16 mouse cellular contexts compared by ENCODE assay signal in genomic region chr5:35972739-35973138, GRCm38 (mm10).
DNase-seq lines count a peak whose midpoint lies in the region; ATAC-seq and TF ChIP-seq lines count a peak whose summit lies in the region.
"Had no signal": no experiment of that assay in that cellular context is flagged by ENCODE, and none has a peak within 500 bp of the region (broad histone marks: within the 10 kb centered on the region; RNA-seq: fewer than 3 reads in every experiment).

No protein-coding gene starts in this region.

- ATAC-seq in heart, embryonic 12.5 days (ENCODE audit: insufficient number of reproducible peaks, low FRiP score) = no peak
- ATAC-seq in kidney, postnatal 0 days (replicated peaks; ENCODE audit: low FRiP score, low read depth) = peak; percentile 49
- no peak for ATAC-seq in hindbrain, embryonic 14.5 days (ENCODE audit: low FRiP score)
- ATAC-seq: activated CD4-positive, CD25-positive, alpha-beta regulatory T cell, adult 4 months; forebrain, embryonic 13.5 days had no signal

- 0 out of 2 replicates have a peak overlapping the region, but pooled peaks have one; percentile 8 for H3K27ac ChIP-seq in heart, embryonic 12.5 days (ENCODE audit: poor library complexity, severe bottlenecking)
- H3K27ac ChIP-seq in kidney, postnatal 0 days = no peak overlapping the region
- no peak overlapping the region for H3K27ac ChIP-seq in hindbrain, embryonic 14.5 days
- H3K27ac ChIP-seq: forebrain, embryonic 13.5 days; hindbrain, embryonic 15.5 days; liver, embryonic 13.5 days had no signal

- peaks cover 38% of the 10 kb centered on the region for H3K4me1 ChIP-seq in heart, embryonic 12.5 days (replicated peaks)
- H3K4me1 ChIP-seq in kidney, postnatal 0 days (replicated peaks; ENCODE audit: insufficient read depth, low read length) = peaks cover 17% of the 10 kb centered on the region
- 0 out of 2 replicates have a peak, but pooled peaks cover 7% of the 10 kb centered on the region for H3K4me1 ChIP-seq in hindbrain, embryonic 14.5 days (replicated peaks; ENCODE audit: control insufficient read depth, insufficient read depth, low read length)

- no peak for TF ChIP-seq CTCF in kidney, postnatal 0 days (IDR thresholded peaks at IDR 0.05; ENCODE audit: low read depth)

- no peaks in the 10 kb centered on the region for H3K9me3 ChIP-seq in heart, embryonic 12.5 days (replicated peaks)
- H3K9me3 ChIP-seq in kidney, postnatal 0 days (replicated peaks; ENCODE audit: low read length) = no peaks in the 10 kb centered on the region
- no peaks in the 10 kb centered on the region for H3K9me3 ChIP-seq in hindbrain, embryonic 14.5 days (ENCODE audit: control insufficient read depth, low read length)
- H3K9me3 ChIP-seq: forebrain, embryonic 13.5 days; hindbrain, embryonic 15.5 days; liver, embryonic 13.5 days had no signal

- no peak for DNase-seq in heart, adult 9 months (ENCODE audit: low spot score in 2 of 2)
- peak; percentile 64 for DNase-seq in kidney, postnatal 0 days (ENCODE audit: low spot score)
- no peak for DNase-seq in kidney, adult 8-10 months
- peak; percentile 22 for DNase-seq in embryo, embryonic 11 days
- peak; percentile 51 for DNase-seq in lung, postnatal 36 days
- no peak for DNase-seq in urinary bladder, postnatal 4 days (ENCODE audit: low spot score in 2 of 2)
- no peak for DNase-seq in hindbrain, embryonic 14.5 days (ENCODE audit: low spot score)
- DNase-seq: cerebellum, adult 11-12 months; gastrocnemius, postnatal 10 days; liver, embryonic 13.5 days; right cerebral cortex, postnatal 25 days; thymus, postnatal 25 days had no signal

- H3K4me2 ChIP-seq in heart, embryonic 12.5 days = no peak overlapping the region
- no peak overlapping the region for H3K4me2 ChIP-seq in kidney, postnatal 0 days (ENCODE audit: low read length)
- no peak overlapping the region for H3K4me2 ChIP-seq in hindbrain, embryonic 14.5 days (replicated peaks)
- H3K4me2 ChIP-seq: forebrain, embryonic 13.5 days; hindbrain, embryonic 15.5 days; liver, embryonic 13.5 days had no signal

- H3K36me3 ChIP-seq in heart, embryonic 12.5 days = peaks cover 60% of the 10 kb centered on the region
- H3K36me3 ChIP-seq in kidney, postnatal 0 days (ENCODE audit: insufficient read depth, low read length) = peaks cover 39% of the 10 kb centered on the region
- peaks cover 78% of the 10 kb centered on the region for H3K36me3 ChIP-seq in hindbrain, embryonic 14.5 days (replicated peaks; ENCODE audit: control insufficient read depth, insufficient read depth)
- H3K36me3 ChIP-seq: liver, embryonic 13.5 days had no signal

- no peak overlapping the region for H3K4me3 ChIP-seq in heart, embryonic 12.5 days
- no peak overlapping the region for H3K4me3 ChIP-seq in kidney, postnatal 0 days (replicated peaks; ENCODE audit: low read depth, low read length)
- no peak overlapping the region for H3K4me3 ChIP-seq in hindbrain, embryonic 14.5 days (replicated peaks; ENCODE audit: low read length)
- H3K4me3 ChIP-seq: forebrain, embryonic 13.5 days; hindbrain, embryonic 15.5 days; liver, embryonic 13.5 days had no signal

- H3K9ac ChIP-seq in heart, embryonic 12.5 days = no peak overlapping the region
- H3K9ac ChIP-seq in kidney, postnatal 0 days (ENCODE audit: low read depth, low read length) = no peak overlapping the region
- H3K9ac ChIP-seq in hindbrain, embryonic 14.5 days = no peak overlapping the region
- H3K9ac ChIP-seq: forebrain, embryonic 13.5 days; hindbrain, embryonic 15.5 days; liver, embryonic 13.5 days had no signal

- 51% methylated on average over 7 of the region's 7 CpGs for WGBS in heart, embryonic 12.5 days
- 43% methylated on average over 7 of the region's 7 CpGs for WGBS in kidney, postnatal 0 days
- WGBS in hindbrain, embryonic 14.5 days = 75% methylated on average over 7 of the region's 7 CpGs

- H3K27me3 ChIP-seq in heart, embryonic 12.5 days (replicated peaks) = no peaks in the 10 kb centered on the region
- H3K27me3 ChIP-seq in kidney, postnatal 0 days (ENCODE audit: insufficient read depth, low read length) = no peaks in the 10 kb centered on the region
- H3K27me3 ChIP-seq in hindbrain, embryonic 14.5 days (ENCODE audit: control insufficient read depth, insufficient read depth, low read length) = no peaks in the 10 kb centered on the region
- H3K27me3 ChIP-seq: forebrain, embryonic 13.5 days; hindbrain, embryonic 15.5 days; liver, embryonic 13.5 days had no signal

Comparison
In these comparisons a context has a peak if more than half of its experiments do, and no peak if none do; other contexts are left out.
1. DNase-seq: peak in kidney, postnatal 0 days (single experiment), embryo, embryonic 11 days (single experiment) and lung, postnatal 36 days (single experiment); none in heart, adult 9 months (0 of 2), kidney, adult 8-10 months (0 of 2), urinary bladder, postnatal 4 days (0 of 2) and hindbrain, embryonic 14.5 days (single experiment).